Mouse (Mus musculus): ENCODE results near the gene Olfr49.

The Olfr49 gene

GRCm38 (mm10) chr14:54260196-54260595, 24.5 kb downstream of the Olfr49 start:
- no peak for DNase-seq

GRCm38 (mm10) chr14:54259722-54260085, 25.0 kb downstream of the Olfr49 start:
- DNase-seq = no peak

GRCm38 (mm10) chr14:54259003-54259721, 25.6 kb downstream of the Olfr49 start:
- DNase-seq = peak; percentile 84

GRCm38 (mm10) chr14:54258131-54258670, 26.5 kb downstream of the Olfr49 start:
- no peak for DNase-seq

GRCm38 (mm10) chr14:54254670-54255202, 30.0 kb downstream of the Olfr49 start:
- DNase-seq = no peak

- peak; percentile 98 for DNase-seq
Measured at GRCm38 (mm10) chr14:54253741-54254291, 30.9 kb downstream of the Olfr49 start, which contains the start of the genes Dad1 and Abhd4. Dad1 (minus strand) TSS chr14:54254104. Abhd4 (plus strand) TSS chr14:54254188.

- DNase-seq = no peak
Measured at GRCm38 (mm10) chr14:54250122-54250521, 34.6 kb downstream of the Olfr49 start.

GRCm38 (mm10) chr14:54249326-54249725, 35.4 kb downstream of the Olfr49 start:
- no peak for DNase-seq

- no peak for DNase-seq
Measured at GRCm38 (mm10) chr14:54246232-54246631, 38.5 kb downstream of the Olfr49 start.

GRCm38 (mm10) chr14:54244183-54244582, 40.6 kb downstream of the Olfr49 start:
- DNase-seq = no peak

GRCm38 (mm10) chr14:54240542-54240941, 44.2 kb downstream of the Olfr49 start:
- DNase-seq = no peak

GRCm38 (mm10) chr14:54239002-54239736, 45.6 kb downstream of the Olfr49 start:
- DNase-seq = peak; percentile 67

GRCm38 (mm10) chr14:54236881-54237280, 47.9 kb downstream of the Olfr49 start:
- no peak for DNase-seq

- no peak for DNase-seq
Measured at GRCm38 (mm10) chr14:54235825-54236540, 48.8 kb downstream of the Olfr49 start.

- no peak for DNase-seq
Measured at GRCm38 (mm10) chr14:54234231-54235040, 50.3 kb downstream of the Olfr49 start.

GRCm38 (mm10) chr14:54233559-54234143, 51.1 kb downstream of the Olfr49 start:
- DNase-seq = no peak

GRCm38 (mm10) chr14:54232811-54233558, 51.8 kb downstream of the Olfr49 start:
- no peak for DNase-seq

GRCm38 (mm10) chr14:54232143-54232542, 52.6 kb downstream of the Olfr49 start:
- no peak for DNase-seq

- DNase-seq = no peak
Measured at GRCm38 (mm10) chr14:54231176-54231956, 53.4 kb downstream of the Olfr49 start.

Data from cerebellum, adult 11 months (tissue).